Mouse (Mus musculus) monocyte, adult 5-6 weeks (primary cell): Measurements from ENCODE around the gene Pid1. TPM values are rescaled to one million over a fixed set of nuclear protein-coding genes. Genes with fewer than 3 reads are reported as not detected.

Experiments used
- ATAC-seq: fragments of 153-309, 156-312 bp; replicated peaks from 2 replicates; pipeline ENCODE4 v1.8.0; 2017; ENCODE audit warnings: mild to moderate bottlenecking; ENCODE audit not compliant: low TSS enrichment, insufficient number of reproducible peaks, severe bottlenecking, poor library complexity, low FRiP score
- total RNA-seq: library from RNA; stranded (forward); fragments of 200-1000, 200-491, 200-594 nt; gene quantifications from 3 replicates; pipeline ENCODE4 v1.2.3, GENCODE M21; 2017

Pid1 gene
- total RNA-seq = 91.8 to 116 TPM (median 105 TPM) in 3 replicates

DNA sequence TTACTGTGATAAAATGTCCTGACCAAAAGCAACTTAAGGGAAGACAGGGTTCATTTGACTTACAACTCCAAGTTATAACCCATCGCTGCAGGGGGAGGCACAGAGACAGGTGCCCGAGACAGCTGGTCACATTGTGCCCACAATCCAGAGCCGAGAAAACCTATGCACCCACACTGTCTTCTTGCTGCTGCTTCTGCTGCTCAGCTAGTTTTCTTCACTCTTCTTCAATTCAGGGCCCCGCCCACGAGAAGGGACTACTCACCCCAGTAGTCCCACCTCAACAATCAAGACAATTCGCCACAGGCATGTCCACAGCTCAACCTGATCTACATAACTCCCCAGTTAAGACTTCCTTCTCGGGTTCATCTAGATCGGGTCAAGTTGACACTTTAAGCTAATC is at the start of gene Pid1:
Gene Pid1 (minus strand): TSS at position 214 of the 400 bp plus-strand sequence.
- ATAC-seq = no peak

DNA sequence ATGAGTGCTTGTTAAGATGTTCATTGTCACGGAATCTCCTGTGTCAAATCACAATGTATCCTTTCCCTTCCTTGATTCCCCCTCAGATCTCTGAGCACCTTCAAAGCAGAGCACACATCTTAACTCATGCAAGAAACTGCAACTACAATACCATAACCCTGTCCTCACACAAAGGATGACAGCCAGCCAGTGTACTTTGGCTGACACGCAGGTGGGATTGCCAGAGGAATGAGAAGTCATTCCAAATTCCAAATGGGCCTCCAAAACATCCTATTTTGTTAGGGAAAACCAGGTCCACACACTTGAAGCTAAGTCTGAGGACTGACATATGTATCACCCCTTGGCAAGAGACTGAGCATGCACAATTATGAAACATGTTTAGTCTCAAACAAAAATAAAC is 45.5 kb upstream of the Pid1 start:
- no peak for ATAC-seq

DNA sequence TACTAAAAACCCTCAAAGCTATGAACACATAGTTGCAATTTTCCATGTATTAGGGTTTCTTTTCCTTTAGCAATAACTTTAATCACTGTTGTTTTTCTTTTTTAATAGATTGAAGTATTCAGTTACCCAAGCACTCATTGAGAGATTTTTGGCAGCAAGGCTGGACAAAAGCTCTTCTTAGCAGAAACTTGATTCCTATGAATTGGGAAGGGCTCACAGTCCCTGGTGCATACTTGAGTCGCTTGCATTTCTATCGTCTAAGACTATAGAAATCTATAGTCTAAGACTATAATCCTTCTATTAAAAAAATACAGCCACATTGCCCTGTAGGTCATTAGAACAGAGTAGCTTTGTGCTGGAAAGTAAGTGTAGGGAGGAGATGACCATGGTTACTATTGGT is 44.9 kb upstream of the Pid1 start:
- ATAC-seq = no peak

DNA sequence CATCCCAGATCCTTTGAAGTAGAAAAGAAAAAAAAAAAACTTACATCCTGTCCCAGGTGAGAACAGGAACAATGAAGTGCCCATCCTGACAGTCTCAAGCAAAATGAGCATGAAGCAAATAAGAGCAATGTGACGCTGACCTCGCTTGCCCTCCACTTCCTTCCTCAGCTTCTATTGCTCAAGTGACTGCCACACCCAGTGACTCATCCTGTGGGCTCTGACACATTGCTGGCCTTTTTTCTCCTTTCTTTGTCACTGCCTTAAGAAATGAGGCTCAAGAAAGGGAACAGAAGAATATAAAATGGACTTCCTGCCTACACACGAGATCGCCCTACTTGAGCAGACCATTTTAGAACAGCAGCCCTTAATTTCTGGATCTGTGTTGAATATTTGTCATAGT is 42.9 kb upstream of the Pid1 start:
- peak; percentile 99 for ATAC-seq

DNA sequence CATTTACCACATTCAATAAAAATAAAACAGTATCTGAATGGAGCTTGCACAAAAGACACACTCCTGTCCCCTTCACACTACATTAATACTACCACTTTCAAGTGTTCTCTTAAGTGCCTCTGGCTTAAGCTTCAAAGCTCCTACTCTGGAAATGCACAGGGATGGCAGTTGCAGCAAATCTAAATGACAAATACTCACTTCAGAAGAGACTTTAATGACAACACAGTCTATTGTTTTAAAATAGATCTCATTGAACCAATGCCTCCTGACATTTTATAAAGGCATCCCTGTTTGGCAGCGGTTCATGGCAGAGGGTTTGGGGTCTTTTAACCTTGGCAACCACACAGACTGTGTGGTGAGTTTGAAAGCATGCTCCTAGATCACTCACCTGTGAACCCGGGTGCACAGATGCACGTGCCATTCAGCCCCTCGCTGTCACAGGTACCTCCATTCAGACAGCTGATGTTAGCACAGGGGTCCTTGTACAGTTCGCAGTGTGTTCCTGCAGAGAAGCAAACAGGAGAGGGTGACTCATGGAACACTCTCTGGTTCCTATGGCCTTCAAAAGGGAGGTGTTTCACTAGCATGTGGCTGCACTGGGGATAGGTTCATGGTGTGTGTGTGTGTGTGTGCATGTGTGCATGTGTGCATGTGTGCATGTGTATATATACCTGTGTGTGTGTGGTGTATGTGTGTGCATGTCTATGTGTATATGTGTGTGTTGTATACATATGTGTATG is 41.7 kb upstream of the Pid1 start:
- ATAC-seq = no peak

DNA sequence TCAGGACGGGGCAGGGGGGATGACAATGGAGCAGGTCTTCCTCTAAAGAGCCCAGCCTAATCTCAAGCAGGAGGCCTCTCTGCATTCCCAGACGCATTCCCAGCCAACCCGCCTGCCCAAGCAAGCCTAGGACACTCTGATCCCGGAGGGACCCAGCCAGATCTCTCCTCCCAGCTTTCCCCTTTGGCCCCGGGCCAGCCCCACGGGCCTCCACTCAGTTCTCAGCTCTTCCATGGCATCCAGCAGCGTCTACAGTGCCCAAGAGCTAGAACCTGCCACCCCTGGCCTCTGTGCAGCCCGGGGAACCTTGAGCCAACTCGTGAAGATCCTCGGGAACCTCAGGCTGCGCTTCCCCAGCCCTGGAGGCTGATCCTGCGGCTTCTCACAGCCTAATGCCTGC is 40.9 kb upstream of the Pid1 start:
- no peak for ATAC-seq

DNA sequence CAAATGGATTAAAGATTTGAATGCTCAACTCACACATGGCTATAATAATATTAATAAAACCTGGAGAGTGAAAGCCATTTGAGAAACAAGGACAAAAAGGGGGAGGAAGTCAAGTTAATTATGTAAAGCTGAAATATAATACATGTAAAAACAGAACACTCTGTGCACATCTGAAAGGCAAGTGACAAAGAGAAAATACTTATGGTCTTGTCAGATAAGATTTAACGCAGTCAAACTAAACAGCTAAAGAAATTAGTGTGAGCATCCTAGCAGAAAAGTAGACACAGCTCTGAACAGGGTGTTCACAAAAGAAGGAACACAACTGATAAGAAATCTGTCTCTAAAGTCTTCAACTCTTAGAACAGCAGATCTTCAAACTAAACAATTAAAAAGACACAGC is 38.2 kb upstream of the Pid1 start:
- ATAC-seq = no peak

DNA sequence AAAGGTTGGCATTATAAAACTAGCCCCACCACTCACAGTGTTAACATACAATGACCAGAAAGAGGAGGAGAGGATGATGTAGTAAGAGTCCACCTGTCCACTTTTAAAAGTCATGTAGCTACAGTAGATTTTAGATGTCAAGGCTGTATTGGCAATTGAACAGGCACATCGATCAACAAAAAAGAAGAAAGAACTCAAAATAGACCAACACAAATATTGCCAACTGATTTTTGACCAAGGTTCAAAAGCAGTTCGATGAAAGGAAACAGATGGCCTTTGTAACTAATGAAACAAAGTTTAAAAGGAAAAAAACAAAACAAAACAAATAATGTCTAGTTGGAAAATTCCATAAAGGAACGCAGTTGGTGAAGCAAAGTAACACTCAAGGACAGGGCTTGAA is 35.7 kb upstream of the Pid1 start:
- ATAC-seq = no peak

DNA sequence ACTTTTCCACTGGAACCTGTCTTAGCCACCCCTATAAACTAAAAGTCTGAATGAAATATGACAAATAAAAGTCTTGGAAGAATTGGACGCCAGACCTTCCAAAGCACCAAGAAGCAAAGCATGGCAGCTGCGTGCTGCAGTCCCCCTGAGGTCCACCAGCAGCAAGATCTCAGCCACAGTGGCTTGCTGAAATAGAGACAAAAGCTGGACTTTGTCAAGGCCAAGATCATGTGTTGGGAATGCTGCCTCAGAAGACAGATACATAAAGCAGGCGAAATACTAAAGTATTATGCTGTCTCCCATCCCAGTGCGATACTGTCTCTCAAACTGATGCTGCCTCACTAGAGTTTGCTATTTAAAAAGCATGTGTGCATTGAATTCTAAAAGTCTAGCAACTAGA is 35.1 kb upstream of the Pid1 start:
- ATAC-seq = no peak

DNA sequence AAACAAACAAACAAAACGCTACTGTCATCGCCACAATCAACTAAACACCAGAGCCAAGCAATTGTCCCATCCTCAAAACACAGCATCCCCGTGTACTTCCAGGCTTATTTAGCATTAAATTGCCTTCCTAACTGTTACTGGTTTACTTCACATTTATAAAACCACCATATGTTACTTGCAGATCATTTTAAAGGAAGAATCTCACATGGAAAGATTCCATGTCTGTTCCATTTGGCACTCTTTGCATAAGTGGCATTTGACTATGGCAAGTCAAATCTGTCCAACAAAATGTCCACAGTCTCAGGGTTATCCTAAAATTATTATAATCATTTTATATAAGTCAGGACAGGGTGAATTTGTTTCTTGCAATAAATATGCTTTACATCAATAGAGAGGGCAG is 32.8 kb upstream of the Pid1 start:
- ATAC-seq = no peak

DNA sequence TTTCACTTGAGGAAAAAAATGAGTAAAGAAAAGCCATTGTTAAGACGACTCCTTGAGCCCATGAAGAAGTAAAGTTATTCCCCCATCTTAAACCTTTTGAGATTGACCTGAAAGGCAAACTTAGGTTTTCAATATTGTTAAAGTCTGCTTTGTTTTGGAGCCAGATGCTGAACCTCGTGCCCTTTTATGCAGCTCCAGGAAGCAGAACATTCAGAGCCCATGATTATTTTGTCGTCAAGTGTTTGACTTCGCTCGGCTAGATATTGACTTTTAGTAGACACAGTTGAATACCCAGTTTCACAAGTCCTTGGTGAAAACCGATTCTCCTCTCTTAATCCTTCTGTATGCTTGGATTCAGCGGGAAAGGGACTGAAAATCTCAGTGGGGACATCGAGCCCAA is 31.9 kb upstream of the Pid1 start:
- ATAC-seq = no peak

DNA sequence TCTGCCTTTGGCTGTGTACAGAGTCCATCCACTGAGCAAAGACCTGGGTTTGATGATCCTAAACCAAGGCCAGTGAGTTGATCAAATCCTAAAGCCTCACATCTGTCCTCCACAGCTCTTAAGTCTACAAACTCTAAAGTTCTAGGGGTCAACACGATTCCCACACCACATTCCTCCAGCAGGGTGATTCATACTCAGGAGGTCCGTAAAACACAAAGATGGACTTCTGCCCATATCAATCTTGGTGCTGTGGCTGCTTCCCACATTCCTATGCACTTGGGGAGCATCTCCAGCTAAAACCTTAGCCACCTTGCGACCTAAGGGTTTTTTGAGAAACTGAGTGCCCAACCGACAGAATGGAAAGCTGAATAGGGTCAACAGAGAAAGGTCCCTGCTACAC is 27.0 kb upstream of the Pid1 start:
- ATAC-seq = no peak

DNA sequence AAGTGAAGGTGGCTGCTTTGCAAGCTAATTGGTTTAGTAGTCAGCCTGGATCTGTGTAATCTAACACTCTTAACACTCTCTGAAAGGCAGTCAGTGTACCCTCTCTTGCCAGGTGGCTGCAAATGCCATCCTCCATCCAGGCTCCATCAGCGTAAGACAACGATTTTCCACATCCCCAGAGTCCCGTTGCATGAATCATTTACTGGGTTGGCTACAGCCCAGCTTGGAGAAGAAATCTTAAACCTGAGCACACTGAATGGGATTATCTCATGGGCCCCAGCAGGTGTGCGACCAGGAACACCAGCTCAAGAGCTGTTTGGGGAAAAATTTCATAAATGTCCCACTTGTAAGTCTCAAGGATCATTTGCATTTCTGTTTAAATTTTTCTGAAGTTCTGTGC is 23.6 kb upstream of the Pid1 start:
- ATAC-seq = no peak

DNA sequence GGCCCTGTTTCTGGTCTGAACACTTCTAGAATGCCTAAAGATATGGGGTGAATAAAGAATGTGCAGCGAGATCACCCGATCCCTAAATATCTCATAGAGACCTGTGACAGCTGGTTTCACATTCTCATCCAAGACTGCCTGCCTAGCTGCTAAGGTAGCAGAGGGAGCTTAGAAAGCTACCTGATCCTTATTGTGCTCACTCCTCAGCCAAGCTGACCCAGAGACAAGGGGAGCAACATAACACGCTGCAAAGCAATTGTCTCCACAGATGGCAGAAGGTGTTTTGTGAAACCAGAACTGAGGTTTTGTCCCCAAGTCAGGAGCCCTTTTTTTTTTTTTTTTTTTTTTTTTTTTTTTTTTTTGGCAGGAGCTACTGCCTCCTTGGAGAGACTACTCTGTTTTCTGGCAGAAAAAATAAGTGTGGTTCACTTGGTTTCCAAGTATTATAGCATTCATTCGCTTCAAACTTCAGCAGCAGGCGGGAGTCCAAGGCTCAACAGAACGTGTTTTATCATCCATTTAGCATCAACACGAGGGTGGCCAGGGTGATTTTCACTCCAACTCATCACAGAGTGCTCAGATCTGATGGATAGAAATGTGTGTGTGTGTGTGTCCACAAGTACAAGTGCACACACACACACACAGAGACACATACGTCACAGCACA is 22.6 kb upstream of the Pid1 start:
- ATAC-seq = no peak

DNA sequence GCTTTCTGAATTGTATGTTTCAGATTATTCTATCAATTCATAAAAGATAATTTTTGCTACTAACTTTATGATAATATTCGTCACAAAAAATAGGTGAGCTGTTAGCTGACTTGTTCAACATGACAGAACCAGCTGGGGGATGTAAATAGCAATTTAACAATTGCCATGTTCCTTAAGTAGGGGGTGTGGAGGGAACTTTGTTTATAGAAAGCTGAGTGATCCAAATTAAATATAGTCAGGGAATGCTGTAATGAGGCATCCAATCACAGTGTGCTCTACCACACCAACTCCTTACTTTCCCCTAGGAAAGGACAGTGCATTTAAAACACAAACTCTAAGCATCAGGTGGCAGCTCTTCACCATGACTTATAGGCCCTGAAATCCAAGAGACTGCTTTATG is 18.7 kb upstream of the Pid1 start:
- ATAC-seq = no peak

DNA sequence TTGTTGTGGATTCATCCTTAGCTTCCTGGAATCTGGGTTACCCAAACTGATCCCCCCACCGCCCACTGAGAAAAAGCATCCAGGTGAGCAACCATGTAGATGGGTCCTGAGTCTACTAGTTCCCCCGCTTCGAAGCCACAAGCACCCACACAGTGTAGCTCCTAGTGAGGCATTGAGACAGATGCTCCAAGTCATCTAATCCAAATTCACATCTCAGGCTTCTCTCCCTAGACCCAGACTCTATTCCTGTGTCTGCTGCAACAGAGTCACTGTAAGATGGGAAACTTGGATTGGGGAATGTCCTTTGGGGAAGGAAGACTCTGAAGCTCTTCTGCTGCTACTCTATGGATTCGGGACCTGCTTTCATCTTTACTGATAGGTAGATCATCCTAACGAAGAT is 18.1 kb upstream of the Pid1 start:
- no peak for ATAC-seq

DNA sequence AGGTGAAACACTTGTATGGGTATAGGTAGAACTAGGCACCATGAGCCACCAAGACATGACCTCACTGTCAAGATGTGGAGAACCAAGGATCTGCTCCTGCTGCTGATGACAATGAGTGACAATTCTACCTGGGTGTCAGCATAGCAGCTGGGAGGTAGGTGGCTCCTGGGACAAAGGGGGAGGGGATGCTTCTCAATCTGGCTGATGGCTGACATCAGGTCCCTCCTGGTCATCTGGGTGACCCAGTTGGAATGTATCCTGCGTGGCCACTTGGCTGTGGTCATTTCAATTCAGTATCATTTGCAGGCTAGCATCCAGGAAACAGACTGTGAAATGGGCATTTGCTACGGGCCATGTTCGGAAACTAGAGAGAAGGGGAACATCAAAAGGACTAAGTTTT is 16.9 kb upstream of the Pid1 start:
- ATAC-seq = no peak

DNA sequence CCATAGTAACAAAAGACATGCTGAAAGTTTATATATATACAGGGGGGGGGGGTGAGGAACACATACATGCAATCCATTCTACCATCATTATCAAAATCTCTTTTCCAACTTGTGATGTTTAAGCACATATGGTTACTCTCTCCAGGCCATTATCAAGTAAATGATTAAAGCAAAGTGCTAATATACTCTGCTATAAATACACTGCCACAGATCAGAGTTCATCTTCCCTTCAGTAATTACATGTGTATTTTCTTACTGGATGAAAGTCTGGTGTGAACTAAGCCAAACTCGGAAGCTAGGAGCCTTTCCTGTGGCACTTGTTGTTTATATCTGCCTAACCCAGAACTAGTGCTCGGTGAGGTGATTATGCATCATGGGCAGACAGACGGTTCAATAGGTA is 3.8 kb upstream of the Pid1 start:
- ATAC-seq = no peak

DNA sequence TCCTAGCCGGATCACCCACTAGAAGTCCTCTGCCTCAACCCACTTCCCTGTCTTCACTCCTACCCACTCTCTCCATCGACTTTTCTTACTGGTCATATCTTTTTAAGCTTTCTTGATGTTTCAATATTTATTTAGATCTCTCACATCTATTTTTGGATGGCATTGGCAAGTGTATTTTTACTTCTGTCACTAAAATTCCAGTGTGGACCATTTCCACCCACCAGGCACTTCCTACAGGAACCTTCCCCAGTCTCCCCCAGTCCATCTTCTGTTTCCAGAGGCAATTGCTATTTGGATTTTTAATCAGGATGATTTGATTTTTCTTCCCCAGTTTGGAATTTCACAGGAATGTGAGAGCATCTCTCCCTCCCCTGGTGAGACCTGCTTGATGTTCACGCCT is 2.6 kb upstream of the Pid1 start:
- ATAC-seq = no peak

DNA sequence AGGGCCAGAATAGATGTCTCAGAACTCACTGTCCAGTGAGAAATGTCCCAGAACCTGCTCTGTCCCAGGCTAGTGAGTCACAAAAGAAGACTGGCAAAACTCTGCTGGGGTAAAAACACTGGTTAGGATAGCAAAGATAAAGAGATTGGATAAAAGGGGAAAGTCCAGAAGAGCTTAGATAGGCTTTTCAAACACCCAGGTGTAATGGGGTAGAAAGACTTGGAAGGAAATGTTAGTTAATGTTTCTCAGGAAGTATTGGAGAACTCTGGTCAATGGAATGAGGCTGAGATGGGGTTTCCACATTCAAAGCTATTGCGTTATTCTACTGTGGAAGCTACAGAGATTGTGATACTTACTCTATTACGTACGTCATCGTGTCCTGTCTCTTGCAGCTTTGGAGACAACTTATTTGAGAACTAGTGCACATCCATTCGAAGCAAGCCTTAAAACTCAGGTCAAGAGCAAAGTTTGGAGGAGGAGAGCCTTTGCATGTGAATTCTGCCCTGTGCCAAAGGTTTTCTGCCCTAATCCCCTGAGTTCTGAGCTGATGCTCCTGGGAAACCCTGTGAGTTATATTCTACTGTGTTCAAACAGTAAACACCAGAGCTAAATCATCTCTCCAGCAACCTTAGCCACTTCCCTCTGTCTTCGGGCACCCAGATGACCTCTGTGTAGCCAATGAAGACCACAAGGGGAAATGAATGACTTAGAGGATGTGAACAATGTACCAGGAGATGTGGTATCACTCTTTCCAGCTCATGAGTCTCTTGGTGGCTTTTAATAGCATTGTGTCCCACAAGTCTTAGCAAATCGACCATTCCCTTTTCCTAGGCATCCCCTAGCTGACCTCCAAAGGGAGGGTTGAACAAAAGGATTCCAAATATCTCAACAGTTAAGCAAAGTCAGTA is 1.0 kb downstream of the Pid1 start:
- ATAC-seq = peak; percentile 57; the same call in 1 of the 2 replicates
